Mouse (Mus musculus): ENCODE data around the gene Slain1. TPM values are rescaled to one million over a fixed set of nuclear protein-coding genes. Genes with fewer than 3 reads are reported as not detected.

Slain1 gene
- polyA plus RNA-seq, 1 experiment from 2014 or later, result 20.6 TPM

DNA sequence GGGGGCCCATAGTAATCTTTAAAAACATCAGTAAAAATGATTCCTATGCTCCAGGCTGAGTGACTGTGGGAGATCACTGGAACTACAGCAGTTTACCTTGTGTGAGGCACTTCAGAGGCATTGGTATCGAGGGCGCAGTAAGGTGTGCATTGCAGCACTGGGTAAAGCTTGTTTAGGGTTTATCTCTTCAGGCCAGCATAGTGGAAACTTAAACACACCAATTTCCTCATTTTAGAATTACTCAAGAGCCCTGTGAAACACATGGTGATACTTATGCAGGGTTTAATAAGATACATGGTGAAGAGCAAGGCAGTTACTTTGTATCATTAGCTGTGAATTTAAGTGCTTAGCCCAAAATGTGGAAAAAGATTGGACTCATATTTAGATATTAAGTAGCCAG is 37.0 kb downstream of the Slain1 start:
- H3K27me3 ChIP-seq (replicated peaks; ENCODE audit: control insufficient read depth, insufficient read depth, low read length), result no peaks in the 10 kb centered on the region
- peaks cover 16% of the 10 kb centered on the region for H3K36me3 ChIP-seq (ENCODE audit: control insufficient read depth, insufficient read depth)
- no peak for ATAC-seq
- H3K4me1 ChIP-seq (replicated peaks; ENCODE audit: control insufficient read depth, insufficient read depth, low read length), result peaks cover 16% of the 10 kb centered on the region
- no peak overlapping the region for H3K9ac ChIP-seq (replicated peaks; ENCODE audit: low read depth, low read length)
- WGBS, result 97% methylated on average over 2 of the region's 2 CpGs
- H3K9me3 ChIP-seq (ENCODE audit: control insufficient read depth, low read length), result no peaks in the 10 kb centered on the region
- H3K27ac ChIP-seq (ENCODE audit: low read length), result no peak overlapping the region
- no peak overlapping the region for H3K4me2 ChIP-seq (ENCODE audit: low read length)
- H3K4me3 ChIP-seq (replicated peaks; ENCODE audit: low read length), result no peak overlapping the region

GRCm38 (mm10) chr14:103694295-103694694 is 44.3 kb downstream of the Slain1 start:
- H3K27ac ChIP-seq (ENCODE audit: low read length), result no peak overlapping the region
- H3K9me3 ChIP-seq (ENCODE audit: control insufficient read depth, low read length), result no peaks in the 10 kb centered on the region
- no peaks in the 10 kb centered on the region for H3K27me3 ChIP-seq (replicated peaks; ENCODE audit: control insufficient read depth, insufficient read depth, low read length)
- H3K4me2 ChIP-seq (ENCODE audit: low read length), result no peak overlapping the region
- 0 out of 2 replicates have a peak, but pooled peaks cover 14% of the 10 kb centered on the region for H3K36me3 ChIP-seq (ENCODE audit: control insufficient read depth, insufficient read depth)
- 35% methylated on average over 1 of the region's 1 CpGs for WGBS
- no peak overlapping the region for H3K4me3 ChIP-seq (replicated peaks; ENCODE audit: low read length)
- no peak overlapping the region for H3K9ac ChIP-seq (replicated peaks; ENCODE audit: low read depth, low read length)
- ATAC-seq, result peak; percentile 62
- H3K4me1 ChIP-seq (replicated peaks; ENCODE audit: control insufficient read depth, insufficient read depth, low read length), result no peaks in the 10 kb centered on the region

- Histone ChIP-seq H3K36me3 (ENCODE audit: control insufficient read depth, insufficient read depth) (0 out of 2 replicates have a peak, but pooled peaks cover 14% of the 10 kb centered on the region), H3K9me3 (ENCODE audit: control insufficient read depth, low read length) (no peaks in the 10 kb centered on the region), H3K4me3 (replicated peaks; ENCODE audit: low read length) (no peak overlapping the region), H3K27ac (ENCODE audit: low read length) (no peak overlapping the region), H3K9ac (replicated peaks; ENCODE audit: low read depth, low read length) (no peak overlapping the region), H3K4me2 (ENCODE audit: low read length) (no peak overlapping the region), H3K27me3 (replicated peaks; ENCODE audit: control insufficient read depth, insufficient read depth, low read length) (no peaks in the 10 kb centered on the region), H3K4me1 (replicated peaks; ENCODE audit: control insufficient read depth, insufficient read depth, low read length) (no peaks in the 10 kb centered on the region)
- 93% methylated on average over 3 of the region's 3 CpGs for WGBS
- ATAC-seq, result no peak
Observed at GRCm38 (mm10) chr14:103695620-103696019, 45.6 kb downstream of the Slain1 start.

GRCm38 (mm10) chr14:103697101-103697500 is 47.1 kb downstream of the Slain1 start:
- H3K27ac ChIP-seq (ENCODE audit: low read length), result no peak overlapping the region
- no peaks in the 10 kb centered on the region for H3K9me3 ChIP-seq (ENCODE audit: control insufficient read depth, low read length)
- no peak overlapping the region for H3K4me2 ChIP-seq (ENCODE audit: low read length)
- H3K9ac ChIP-seq (replicated peaks; ENCODE audit: low read depth, low read length), result no peak overlapping the region
- WGBS, result 88% methylated on average over 7 of the region's 7 CpGs
- ATAC-seq, result no peak
- H3K4me1 ChIP-seq (replicated peaks; ENCODE audit: control insufficient read depth, insufficient read depth, low read length), result no peaks in the 10 kb centered on the region
- H3K27me3 ChIP-seq (replicated peaks; ENCODE audit: control insufficient read depth, insufficient read depth, low read length), result no peaks in the 10 kb centered on the region
- 0 out of 2 replicates have a peak, but pooled peaks cover 17% of the 10 kb centered on the region for H3K36me3 ChIP-seq (ENCODE audit: control insufficient read depth, insufficient read depth)
- no peak overlapping the region for H3K4me3 ChIP-seq (replicated peaks; ENCODE audit: low read length)

DNA sequence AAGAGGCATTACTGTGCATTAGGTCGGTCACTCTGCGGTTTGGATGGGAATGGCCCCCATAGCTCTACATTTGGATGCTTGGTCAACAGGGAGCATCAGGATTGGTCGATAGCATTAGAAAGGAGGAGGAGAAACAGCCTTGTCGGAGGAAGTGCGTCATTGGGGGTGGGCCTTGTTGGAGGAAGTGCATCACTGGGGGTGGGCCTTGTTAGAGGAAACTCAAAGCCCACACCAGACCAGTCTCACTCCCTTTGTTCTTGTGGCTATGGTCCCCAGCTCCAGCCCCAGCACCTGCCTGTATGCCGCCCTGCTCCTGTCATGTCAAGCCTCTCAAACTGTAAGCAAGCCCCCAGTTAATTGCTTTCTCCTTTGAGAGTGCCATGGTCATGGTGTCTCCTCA is 49.3 kb downstream of the Slain1 start:
- Histone ChIP-seq H3K27ac (ENCODE audit: low read length) (no peak overlapping the region), H3K9ac (replicated peaks; ENCODE audit: low read depth, low read length) (no peak overlapping the region), H3K4me3 (replicated peaks; ENCODE audit: low read length) (no peak overlapping the region), H3K27me3 (replicated peaks; ENCODE audit: control insufficient read depth, insufficient read depth, low read length) (no peaks in the 10 kb centered on the region), H3K4me2 (ENCODE audit: low read length) (no peak overlapping the region), H3K36me3 (ENCODE audit: control insufficient read depth, insufficient read depth) (peaks cover 27% of the 10 kb centered on the region; the same call in 1 of the 2 replicates), H3K4me1 (replicated peaks; ENCODE audit: control insufficient read depth, insufficient read depth, low read length) (no peaks in the 10 kb centered on the region), H3K9me3 (ENCODE audit: control insufficient read depth, low read length) (no peaks in the 10 kb centered on the region)
- WGBS, result 95% methylated on average over 6 of the region's 6 CpGs
- ATAC-seq, result no peak; the same call in 1 of the 2 replicates

DNA sequence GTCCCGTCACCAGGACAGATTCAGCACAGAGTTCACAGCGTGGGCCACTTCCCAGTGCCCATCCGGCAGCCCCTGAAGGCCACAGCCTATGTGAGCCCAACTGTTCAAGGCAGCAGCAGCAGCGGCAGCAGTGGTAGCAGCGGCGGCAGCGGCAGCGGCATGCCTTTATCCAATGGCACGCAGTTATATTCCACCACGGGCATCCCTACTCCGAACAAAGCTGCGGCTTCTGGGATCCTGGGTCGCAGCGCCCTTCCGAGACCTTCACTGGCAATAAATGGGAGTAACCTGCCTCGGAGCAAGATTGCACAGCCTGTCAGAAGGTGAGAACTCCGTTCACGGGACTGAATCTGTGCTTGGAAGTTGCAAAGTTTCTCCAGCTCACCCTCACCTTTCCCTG is 52.5 kb downstream of the Slain1 start:
- no peak for ATAC-seq
- no peak overlapping the region for H3K9ac ChIP-seq (replicated peaks; ENCODE audit: low read depth, low read length)
- no peak overlapping the region for H3K27ac ChIP-seq (ENCODE audit: low read length)
- H3K4me2 ChIP-seq (ENCODE audit: low read length), result no peak overlapping the region
- H3K4me3 ChIP-seq (replicated peaks; ENCODE audit: low read length), result no peak overlapping the region
- H3K9me3 ChIP-seq (ENCODE audit: control insufficient read depth, low read length), result no peaks in the 10 kb centered on the region
- H3K4me1 ChIP-seq (replicated peaks; ENCODE audit: control insufficient read depth, insufficient read depth, low read length), result no peaks in the 10 kb centered on the region
- no peaks in the 10 kb centered on the region for H3K27me3 ChIP-seq (replicated peaks; ENCODE audit: control insufficient read depth, insufficient read depth, low read length)
- WGBS, result 95% methylated on average over 18 of the region's 18 CpGs
- H3K36me3 ChIP-seq (ENCODE audit: control insufficient read depth, insufficient read depth), result peaks cover 33% of the 10 kb centered on the region

- no peaks in the 10 kb centered on the region for H3K4me1 ChIP-seq (replicated peaks; ENCODE audit: control insufficient read depth, insufficient read depth, low read length)
- H3K36me3 ChIP-seq (ENCODE audit: control insufficient read depth, insufficient read depth), result peaks cover 26% of the 10 kb centered on the region
- no peak overlapping the region for H3K9ac ChIP-seq (replicated peaks; ENCODE audit: low read depth, low read length)
- no peak for ATAC-seq
- no peaks in the 10 kb centered on the region for H3K9me3 ChIP-seq (ENCODE audit: control insufficient read depth, low read length)
- H3K27ac ChIP-seq (ENCODE audit: low read length), result no peak overlapping the region
- WGBS, result 63% methylated on average over 13 of the region's 13 CpGs
- no peaks in the 10 kb centered on the region for H3K27me3 ChIP-seq (replicated peaks; ENCODE audit: control insufficient read depth, insufficient read depth, low read length)
- no peak overlapping the region for H3K4me3 ChIP-seq (replicated peaks; ENCODE audit: low read length)
- H3K4me2 ChIP-seq (ENCODE audit: low read length), result no peak overlapping the region
Observed at GRCm38 (mm10) chr14:103704771-103705170, 54.7 kb downstream of the Slain1 start.

- no peaks in the 10 kb centered on the region for H3K9me3 ChIP-seq (ENCODE audit: control insufficient read depth, low read length)
- 93% methylated on average over 6 of the region's 6 CpGs for WGBS
- no peak overlapping the region for H3K4me2 ChIP-seq (ENCODE audit: low read length)
- ATAC-seq, result no peak
- H3K27ac ChIP-seq (ENCODE audit: low read length), result no peak overlapping the region
- H3K9ac ChIP-seq (replicated peaks; ENCODE audit: low read depth, low read length), result no peak overlapping the region
- peaks cover 23% of the 10 kb centered on the region for H3K36me3 ChIP-seq (ENCODE audit: control insufficient read depth, insufficient read depth)
- no peak overlapping the region for H3K4me3 ChIP-seq (replicated peaks; ENCODE audit: low read length)
- H3K4me1 ChIP-seq (replicated peaks; ENCODE audit: control insufficient read depth, insufficient read depth, low read length), result no peaks in the 10 kb centered on the region
- H3K27me3 ChIP-seq (replicated peaks; ENCODE audit: control insufficient read depth, insufficient read depth, low read length), result no peaks in the 10 kb centered on the region
Observed at GRCm38 (mm10) chr14:103706347-103706746, 56.3 kb downstream of the Slain1 start.

- Histone ChIP-seq H3K27me3 (replicated peaks; ENCODE audit: control insufficient read depth, insufficient read depth, low read length) (no peaks in the 10 kb centered on the region), H3K36me3 (ENCODE audit: control insufficient read depth, insufficient read depth) (peaks cover 16% of the 10 kb centered on the region), H3K4me3 (replicated peaks; ENCODE audit: low read length) (no peak overlapping the region), H3K9ac (replicated peaks; ENCODE audit: low read depth, low read length) (no peak overlapping the region), H3K9me3 (ENCODE audit: control insufficient read depth, low read length) (no peaks in the 10 kb centered on the region), H3K4me1 (replicated peaks; ENCODE audit: control insufficient read depth, insufficient read depth, low read length) (no peaks in the 10 kb centered on the region), H3K27ac (ENCODE audit: low read length) (no peak overlapping the region), H3K4me2 (ENCODE audit: low read length) (no peak overlapping the region)
- WGBS, result 53% methylated on average over 2 of the region's 2 CpGs
- no peak for ATAC-seq
Observed at GRCm38 (mm10) chr14:103708601-103709000, 58.6 kb downstream of the Slain1 start.

DNA sequence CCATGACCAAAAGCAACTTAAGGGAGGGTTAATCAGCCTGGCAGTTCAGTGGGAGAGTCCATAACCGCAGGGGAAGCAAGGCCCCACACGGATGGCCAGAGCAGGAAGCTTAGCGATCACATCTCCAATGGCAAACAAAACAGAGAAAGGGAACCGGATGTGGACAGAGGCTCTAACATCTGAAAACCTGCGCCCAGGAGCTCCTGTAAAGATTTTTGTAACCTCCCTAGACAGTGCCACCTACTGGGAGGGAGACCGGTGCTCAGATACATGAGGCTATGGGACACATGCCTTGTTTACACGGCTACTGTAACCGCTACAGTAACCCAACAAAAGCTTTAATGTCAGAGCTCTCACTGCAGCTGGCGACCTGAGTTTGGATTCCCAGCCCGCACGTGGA is 59.2 kb downstream of the Slain1 start:
- peaks cover 12% of the 10 kb centered on the region for H3K36me3 ChIP-seq (ENCODE audit: control insufficient read depth, insufficient read depth)
- H3K9ac ChIP-seq (replicated peaks; ENCODE audit: low read depth, low read length), result no peak overlapping the region
- H3K4me1 ChIP-seq (replicated peaks; ENCODE audit: control insufficient read depth, insufficient read depth, low read length), result no peaks in the 10 kb centered on the region
- H3K9me3 ChIP-seq (ENCODE audit: control insufficient read depth, low read length), result no peaks in the 10 kb centered on the region
- H3K4me2 ChIP-seq (ENCODE audit: low read length), result no peak overlapping the region
- no peak overlapping the region for H3K4me3 ChIP-seq (replicated peaks; ENCODE audit: low read length)
- 0 out of 2 replicates have a peak, but pooled peaks have one; percentile 10 for ATAC-seq
- H3K27ac ChIP-seq (ENCODE audit: low read length), result no peak overlapping the region
- WGBS, result 94% methylated on average over 11 of the region's 11 CpGs
- H3K27me3 ChIP-seq (replicated peaks; ENCODE audit: control insufficient read depth, insufficient read depth, low read length), result no peaks in the 10 kb centered on the region
